Mouse (Mus musculus) forebrain, embryonic 16.5 days (tissue): ENCODE measurements around the gene Atf6b. TPM values are rescaled to one million over a fixed set of nuclear protein-coding genes. Genes with fewer than 3 reads are reported as not detected.
A peak's percentile ranks its signal among the peaks of the same experiment; 100 is the strongest.

Source experiments
- ATAC-seq: fragments of 200-750 bp; cut with Nextera tagmentation; 2 replicates; pipeline ENCODE4 v1.8.0; 2017; ENCODE audit warnings: mild to moderate bottlenecking, moderate library complexity
- H3K27ac ChIP-seq: fragments of 300-500 bp; sonication (generic); 2 replicates; pipeline ENCODE4 v1.5.1; 2014; ENCODE audit warnings: low read length, control low read depth
- H3K27me3 ChIP-seq: fragments of 300-500 bp; sonication (generic); replicated peaks from 2 replicates; pipeline ENCODE4 v1.6.1; 2014; ENCODE audit warnings: low read length; ENCODE audit not compliant: control insufficient read depth, insufficient read depth
- H3K36me3 ChIP-seq: fragments of 300-500 bp; sonication (generic); 2 replicates; pipeline ENCODE4 v1.6.1; 2014; ENCODE audit not compliant: control insufficient read depth, insufficient read depth
- H3K4me1 ChIP-seq: fragments of 300-500 bp; sonication (generic); replicated peaks from 2 replicates; pipeline ENCODE4 v1.6.1; 2014; ENCODE audit warnings: low read length; ENCODE audit not compliant: control insufficient read depth, insufficient read depth
- H3K4me2 ChIP-seq: fragments of 300-500 bp; sonication (generic); 2 replicates; pipeline ENCODE4 v1.6.1; 2014; ENCODE audit warnings: mild to moderate bottlenecking, low read length, control low read depth
- H3K4me3 ChIP-seq: fragments of 300-500 bp; sonication (generic); replicated peaks from 2 replicates; pipeline ENCODE4 v1.5.1; 2014; ENCODE audit warnings: mild to moderate bottlenecking, low read length, control low read depth
- H3K9ac ChIP-seq: fragments of 300-500 bp; sonication (generic); replicated peaks from 2 replicates; pipeline ENCODE4 v1.6.1; 2014; ENCODE audit warnings: low read depth, low read length, control low read depth
- H3K9me3 ChIP-seq: fragments of 300-500 bp; sonication (generic); 2 replicates; pipeline ENCODE4 v1.6.1; 2016; ENCODE audit warnings: low read length; ENCODE audit not compliant: control insufficient read depth
- WGBS: fragments of 180-500 bp; shearing (Covaris S2); extraction: QIAGEN DNeasy Blood & Tissue Kit; methylation state at CpG from one replicate; pipeline ENCODE4 v1.1.7; 2014; 5-methylcytosine and 5-hydroxymethylcytosine counted together
- polyA plus RNA-seq: library from polyadenylated mRNA; unstranded; fragments of >200 nt; fragmentation: Nextera tagmentation; extraction: Ambion mirVana; gene quantifications from 2 replicates; pipeline ENCODE4 v1.2.1, GENCODE M21; 2015

The Atf6b gene
- polyA plus RNA-seq, 1 experiment from 2014 or later, result 119 TPM

GRCm38 (mm10) chr17:34643944-34644343 lies 3.0 kb upstream of the Atf6b start:
- Histone ChIP-seq H3K4me3 (no peak overlapping the region), H3K27ac (0 out of 2 replicates have a peak overlapping the region, but pooled peaks have one; percentile 31), H3K27me3 (no peaks in the 10 kb centered on the region), H3K4me1 (peaks cover 38% of the 10 kb centered on the region), H3K36me3 (no peaks in the 10 kb centered on the region), H3K9ac (no peak overlapping the region), H3K4me2 (no peak overlapping the region), H3K9me3 (no peaks in the 10 kb centered on the region)
- 83% methylated on average over 10 of the region's 10 CpGs for WGBS
- no peak for ATAC-seq

- no peaks in the 10 kb centered on the region for H3K27me3 ChIP-seq
- H3K9ac ChIP-seq, result peak within 1 kb of the TSS; percentile 62
- H3K4me2 ChIP-seq, result peak within 1 kb of the TSS; percentile 67
- no peaks in the 10 kb centered on the region for H3K36me3 ChIP-seq
- H3K9me3 ChIP-seq, result no peaks in the 10 kb centered on the region
- H3K4me3 ChIP-seq, result peak within 1 kb of the TSS; percentile 50
- peak; percentile 80 for ATAC-seq
- peak within 1 kb of the TSS; percentile 31; the same call in 1 of the 2 replicates for H3K27ac ChIP-seq
- H3K4me1 ChIP-seq, result peaks cover 38% of the 10 kb centered on the region
- under 1% methylated on average over 16 of the region's 16 CpGs for WGBS
Measured at GRCm38 (mm10) chr17:34644608-34645007, 2.3 kb upstream of the Atf6b start, which contains the start of gene Fkbpl. Gene Fkbpl (plus strand): TSS chr17:34644764.

GRCm38 (mm10) chr17:34645256-34645829 lies 1.6 kb upstream of the Atf6b start:
- Histone ChIP-seq H3K27ac (no peak overlapping the region), H3K36me3 (peaks cover 2% of the 10 kb centered on the region; the same call in 1 of the 2 replicates), H3K9me3 (no peaks in the 10 kb centered on the region), H3K4me1 (peaks cover 38% of the 10 kb centered on the region), H3K4me3 (peak overlapping the region; percentile 50), H3K9ac (no peak overlapping the region), H3K4me2 (peak overlapping the region; percentile 67), H3K27me3 (no peaks in the 10 kb centered on the region)
- 48% methylated on average over 10 of the region's 10 CpGs for WGBS
- ATAC-seq, result no peak

- H3K9me3 ChIP-seq, result no peaks in the 10 kb centered on the region
- no peak overlapping the region for H3K27ac ChIP-seq
- no peak overlapping the region; the same call in 1 of the 2 replicates for H3K4me2 ChIP-seq
- no peak overlapping the region for H3K9ac ChIP-seq
- WGBS, result 89% methylated on average over 30 of the region's 30 CpGs
- peaks cover 6% of the 10 kb centered on the region for H3K36me3 ChIP-seq
- no peak overlapping the region for H3K4me3 ChIP-seq
- ATAC-seq, result no peak
- H3K4me1 ChIP-seq, result peaks cover 32% of the 10 kb centered on the region
- H3K27me3 ChIP-seq, result no peaks in the 10 kb centered on the region
Measured at GRCm38 (mm10) chr17:34645831-34646511, 975 bp upstream of the Atf6b start.

GRCm38 (mm10) chr17:34648141-34648890 lies 1.4 kb downstream of the Atf6b start:
- Histone ChIP-seq H3K4me1 (peaks cover 26% of the 10 kb centered on the region), H3K4me3 (no peak overlapping the region), H3K9me3 (no peaks in the 10 kb centered on the region), H3K27ac (no peak overlapping the region), H3K27me3 (no peaks in the 10 kb centered on the region), H3K36me3 (peaks cover 13% of the 10 kb centered on the region), H3K9ac (no peak overlapping the region), H3K4me2 (peak overlapping the region; percentile 70)
- WGBS, result 83% methylated on average over 16 of the region's 16 CpGs
- no peak for ATAC-seq

GRCm38 (mm10) chr17:34649106-34649864 lies 2.3 kb downstream of the Atf6b start:
- H3K4me1 ChIP-seq, result peaks cover 26% of the 10 kb centered on the region
- 89% methylated on average over 18 of the region's 18 CpGs for WGBS
- no peaks in the 10 kb centered on the region for H3K9me3 ChIP-seq
- no peak overlapping the region for H3K9ac ChIP-seq
- no peak overlapping the region for H3K4me2 ChIP-seq
- H3K36me3 ChIP-seq, result peaks cover 18% of the 10 kb centered on the region
- H3K27me3 ChIP-seq, result no peaks in the 10 kb centered on the region
- no peak for ATAC-seq
- no peak overlapping the region for H3K4me3 ChIP-seq
- no peak overlapping the region for H3K27ac ChIP-seq

- Histone ChIP-seq H3K4me3 (no peak overlapping the region), H3K9ac (no peak overlapping the region), H3K27me3 (no peaks in the 10 kb centered on the region), H3K27ac (no peak overlapping the region), H3K4me1 (peaks cover 18% of the 10 kb centered on the region), H3K36me3 (peaks cover 20% of the 10 kb centered on the region), H3K4me2 (no peak overlapping the region), H3K9me3 (no peaks in the 10 kb centered on the region)
- WGBS, result 92% methylated on average over 14 of the region's 14 CpGs
- no peak for ATAC-seq
Measured at GRCm38 (mm10) chr17:34650781-34651180, 3.8 kb downstream of the Atf6b start.

GRCm38 (mm10) chr17:34651507-34652221 lies 4.7 kb downstream of the Atf6b start:
- no peak overlapping the region for H3K4me3 ChIP-seq
- H3K36me3 ChIP-seq, result peaks cover 20% of the 10 kb centered on the region
- 41% methylated on average over 19 of the region's 19 CpGs for WGBS

More at GRCm38 (mm10) chr17:34651507-34652221, 4.7 kb downstream of the Atf6b start:
- no peak for ATAC-seq
- Histone ChIP-seq H3K9ac (no peak overlapping the region), H3K27ac (no peak overlapping the region), H3K9me3 (no peaks in the 10 kb centered on the region), H3K4me1 (peaks cover 11% of the 10 kb centered on the region), H3K27me3 (no peaks in the 10 kb centered on the region), H3K4me2 (no peak overlapping the region)
